Mouse (Mus musculus) neural tube, embryonic 14.5 days (tissue): ENCODE data around the gene Atxn3. TPM values are rescaled to one million over a fixed set of nuclear protein-coding genes. Genes with fewer than 3 reads are reported as not detected.
A peak's percentile ranks its signal among the peaks of the same experiment; 100 is the strongest.

Experiments used
- ATAC-seq: fragments of 200-750 bp; cut with Nextera tagmentation; 2 replicates; pipeline ENCODE4 v1.8.0; 2017; ENCODE audit warnings: low read depth, mild to moderate bottlenecking, moderate TSS enrichment, moderate library complexity
- H3K27ac ChIP-seq: fragments of 300-500 bp; sonication (generic); 2 replicates; pipeline ENCODE4 v1.5.1; 2014; ENCODE audit warnings: low read depth, mild to moderate bottlenecking, control low read depth, low read length, moderate library complexity, mixed read lengths
- H3K27me3 ChIP-seq: fragments of 300-500 bp; sonication (generic); 2 replicates; pipeline ENCODE4 v1.6.1; 2014; ENCODE audit warnings: low read length; ENCODE audit not compliant: control insufficient read depth, insufficient read depth
- H3K36me3 ChIP-seq: fragments of 300-500 bp; sonication (generic); 2 replicates; pipeline ENCODE4 v1.6.1; 2014; ENCODE audit warnings: low read length, mixed read lengths; ENCODE audit not compliant: control insufficient read depth, insufficient read depth
- H3K4me1 ChIP-seq: fragments of 300-500 bp; sonication (generic); 2 replicates; pipeline ENCODE4 v1.6.1; 2014; ENCODE audit warnings: low read length; ENCODE audit not compliant: control insufficient read depth, insufficient read depth
- H3K4me2 ChIP-seq: fragments of 300-500 bp; sonication (generic); 2 replicates; pipeline ENCODE4 v1.6.1; 2014; ENCODE audit warnings: mild to moderate bottlenecking, low read depth, low read length, control low read depth
- H3K4me3 ChIP-seq: fragments of 300-500 bp; sonication (generic); 2 replicates; pipeline ENCODE4 v1.5.1; 2014; ENCODE audit warnings: low read depth, low read length, control low read depth, mixed read lengths
- H3K9ac ChIP-seq: fragments of 300-500 bp; sonication (generic); replicated peaks from 2 replicates; pipeline ENCODE4 v1.6.1; 2014; ENCODE audit warnings: low read depth, mild to moderate bottlenecking, control low read depth, low read length, mixed read lengths
- H3K9me3 ChIP-seq: fragments of 300-500 bp; sonication (generic); 2 replicates; pipeline ENCODE4 v1.6.1; 2016; ENCODE audit warnings: low read length; ENCODE audit not compliant: control insufficient read depth
- WGBS: fragments of 180-500 bp; shearing (Covaris S2); extraction: QIAGEN DNeasy Blood & Tissue Kit; methylation state at CpG from one replicate; pipeline ENCODE4 v1.1.7; 2014; 5-methylcytosine and 5-hydroxymethylcytosine counted together
- polyA plus RNA-seq: library from polyadenylated mRNA; unstranded; fragments of >200 nt; fragmentation: Nextera tagmentation; extraction: Ambion mirVana; gene quantifications from 2 replicates; pipeline ENCODE4 v1.2.1, GENCODE M21; 2014

The Atxn3 gene
- polyA plus RNA-seq, 1 experiment from 2014 or later: 13.1 TPM

DNA sequence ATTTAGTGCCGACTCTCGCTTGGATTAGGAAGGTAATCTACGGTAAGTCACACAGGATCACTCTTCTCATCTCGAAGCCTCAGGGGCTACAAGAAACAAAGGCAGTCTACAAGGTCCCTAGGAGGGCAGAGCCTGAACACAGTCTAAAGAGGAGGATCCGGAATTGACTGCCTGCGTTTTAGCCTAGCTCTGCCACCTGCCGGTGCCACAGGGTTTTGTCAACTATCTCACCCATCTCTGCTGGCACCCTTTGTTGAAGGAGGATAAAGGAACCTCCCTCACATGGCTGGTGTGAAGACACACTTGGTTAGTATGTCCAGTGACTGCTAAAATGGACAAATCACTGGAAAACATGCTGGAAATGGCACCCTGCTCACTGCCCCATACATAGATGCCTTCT lies 20.5 kb downstream of the Atxn3 start:
- Histone ChIP-seq H3K36me3 (peaks cover 32% of the 10 kb centered on the region), H3K4me1 (no peaks in the 10 kb centered on the region), H3K9me3 (no peaks in the 10 kb centered on the region), H3K9ac (no peak overlapping the region), H3K4me2 (no peak overlapping the region), H3K27me3 (no peaks in the 10 kb centered on the region), H3K27ac (no peak overlapping the region), H3K4me3 (no peak overlapping the region)
- ATAC-seq: no peak
- WGBS: 89% methylated on average over 7 of the region's 7 CpGs

- 98% methylated on average over 3 of the region's 3 CpGs for WGBS
- Histone ChIP-seq H3K27ac (no peak overlapping the region), H3K36me3 (peaks cover 27% of the 10 kb centered on the region; the same call in 1 of the 2 replicates), H3K4me3 (no peak overlapping the region), H3K9ac (no peak overlapping the region), H3K27me3 (no peaks in the 10 kb centered on the region), H3K9me3 (no peaks in the 10 kb centered on the region), H3K4me2 (no peak overlapping the region), H3K4me1 (no peaks in the 10 kb centered on the region)
- no peak for ATAC-seq
Observed at GRCm38 (mm10) chr12:101935223-101935622, 22.8 kb downstream of the Atxn3 start.

DNA sequence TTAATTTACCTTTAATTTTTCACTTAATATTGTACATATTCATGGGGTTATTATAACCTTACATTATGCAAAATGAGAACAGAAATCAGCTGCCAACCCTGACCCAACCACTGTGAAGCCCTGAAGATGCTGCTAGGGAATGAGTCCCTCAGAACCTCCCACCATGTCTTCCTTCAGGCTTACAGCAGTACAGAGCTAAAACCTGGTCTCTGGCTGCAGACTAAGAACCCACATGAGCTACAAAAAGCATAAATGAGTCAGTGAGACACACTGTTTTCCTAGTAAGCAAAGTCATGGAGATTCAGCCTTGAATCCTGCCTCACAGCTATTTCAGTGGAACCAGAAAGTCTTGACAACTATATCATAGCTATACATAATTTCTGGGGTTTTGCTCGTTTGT lies 29.6 kb downstream of the Atxn3 start:
- no peaks in the 10 kb centered on the region for H3K27me3 ChIP-seq
- 90% methylated on average over 1 of the region's 1 CpGs for WGBS
- H3K4me1 ChIP-seq: no peaks in the 10 kb centered on the region
- H3K4me2 ChIP-seq: no peak overlapping the region
- H3K9ac ChIP-seq: no peak overlapping the region
- no peak overlapping the region for H3K4me3 ChIP-seq
- no peak for ATAC-seq
- no peaks in the 10 kb centered on the region for H3K9me3 ChIP-seq
- H3K27ac ChIP-seq: no peak overlapping the region
- H3K36me3 ChIP-seq: peaks cover 38% of the 10 kb centered on the region

- H3K27me3 ChIP-seq: no peaks in the 10 kb centered on the region
- H3K36me3 ChIP-seq: peaks cover 28% of the 10 kb centered on the region
Observed at GRCm38 (mm10) chr12:101922313-101922712, 35.7 kb downstream of the Atxn3 start.

GRCm38 (mm10) chr12:101919847-101920246 lies 38.2 kb downstream of the Atxn3 start:
- Histone ChIP-seq H3K27me3 (no peaks in the 10 kb centered on the region), H3K9ac (no peak overlapping the region), H3K36me3 (peaks cover 17% of the 10 kb centered on the region), H3K27ac (no peak overlapping the region), H3K4me1 (no peaks in the 10 kb centered on the region), H3K4me3 (no peak overlapping the region), H3K9me3 (no peaks in the 10 kb centered on the region), H3K4me2 (no peak overlapping the region)
- ATAC-seq: no peak
- WGBS: 92% methylated on average over 3 of the region's 3 CpGs

More at GRCm38 (mm10) chr12:101922313-101922712, 35.7 kb downstream of the Atxn3 start:
- Histone ChIP-seq H3K4me3 (no peak overlapping the region), H3K9ac (no peak overlapping the region), H3K4me2 (no peak overlapping the region), H3K9me3 (no peaks in the 10 kb centered on the region), H3K27ac (no peak overlapping the region), H3K4me1 (no peaks in the 10 kb centered on the region)
- WGBS: 89% methylated on average over 6 of the region's 6 CpGs
- no peak for ATAC-seq

- Histone ChIP-seq H3K27ac (no peak overlapping the region), H3K36me3 (peaks cover 5% of the 10 kb centered on the region; the same call in 1 of the 2 replicates), H3K4me3 (no peak overlapping the region), H3K4me2 (no peak overlapping the region), H3K9ac (no peak overlapping the region), H3K4me1 (peaks cover under 1% of the 10 kb centered on the region), H3K27me3 (no peaks in the 10 kb centered on the region), H3K9me3 (no peaks in the 10 kb centered on the region)
- no peak for ATAC-seq
Observed at GRCm38 (mm10) chr12:101917165-101917564, 40.9 kb downstream of the Atxn3 start.

DNA sequence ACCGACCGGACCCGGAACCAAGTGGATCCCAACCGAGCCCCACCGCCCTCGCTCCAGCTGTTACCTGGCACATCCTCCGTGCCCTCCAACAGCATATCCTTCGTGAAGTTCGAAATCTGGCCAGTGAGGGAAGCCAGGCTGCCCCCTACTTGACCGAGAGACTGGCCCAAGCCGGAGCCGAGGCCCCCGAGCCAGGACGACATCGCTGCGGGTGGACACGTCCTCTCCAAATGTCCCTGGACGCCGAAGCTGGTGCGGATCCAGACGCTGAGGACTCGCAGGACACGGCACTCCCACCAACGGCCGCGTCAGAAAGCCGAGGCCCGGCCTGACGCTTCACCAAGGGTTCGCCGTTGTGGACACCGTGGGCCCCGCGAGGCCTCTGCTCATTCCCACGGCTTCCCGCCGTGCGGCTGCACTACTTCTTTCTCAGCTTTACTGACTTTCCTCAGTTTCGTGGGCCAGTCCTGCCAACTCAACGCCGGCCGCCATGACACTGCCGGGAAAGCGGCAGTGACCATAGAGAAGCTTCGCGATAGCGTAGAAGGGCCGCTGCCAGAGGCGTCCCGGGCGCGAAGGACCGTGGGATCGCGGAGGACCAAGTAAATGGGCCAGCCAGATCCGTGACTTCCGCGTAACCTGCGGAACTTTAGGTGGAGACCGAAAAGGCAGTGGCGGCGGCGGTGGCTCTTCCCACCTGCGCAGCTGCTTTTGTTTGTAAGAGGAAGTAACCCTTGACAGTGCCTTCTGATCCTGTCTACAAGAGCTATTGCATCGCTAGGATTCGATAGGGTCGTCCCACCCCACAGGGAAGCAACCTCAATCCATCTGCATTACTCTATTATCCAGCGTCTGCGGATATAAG lies 45.2 kb downstream of the Atxn3 start, which contains the start of gene Trip11:
Gene Trip11 (minus strand): TSS at position 642 of the 865 bp plus-strand sequence.
- H3K4me3 ChIP-seq: peak within 1 kb of the TSS; percentile 86
- peaks cover 13% of the 10 kb centered on the region for H3K4me1 ChIP-seq
- no peaks in the 10 kb centered on the region; the same call in 1 of the 2 replicates for H3K36me3 ChIP-seq
- H3K9me3 ChIP-seq: no peaks in the 10 kb centered on the region
- H3K27me3 ChIP-seq: no peaks in the 10 kb centered on the region
- peak within 1 kb of the TSS; percentile 70; the same call in 1 of the 2 replicates for H3K27ac ChIP-seq
- peak within 1 kb of the TSS; percentile 80 for H3K9ac ChIP-seq
- ATAC-seq: peak; percentile 97
- peak within 1 kb of the TSS; percentile 87 for H3K4me2 ChIP-seq
- WGBS: under 1% methylated on average over 69 of the region's 69 CpGs

- WGBS: 89% methylated on average over 3 of the region's 3 CpGs
- Histone ChIP-seq H3K36me3 (no peaks in the 10 kb centered on the region; the same call in 1 of the 2 replicates), H3K27ac (no peak overlapping the region), H3K4me3 (no peak overlapping the region), H3K27me3 (no peaks in the 10 kb centered on the region), H3K4me2 (peak overlapping the region; percentile 87; the same call in 1 of the 2 replicates), H3K9ac (no peak overlapping the region), H3K9me3 (no peaks in the 10 kb centered on the region), H3K4me1 (peaks cover 13% of the 10 kb centered on the region)
- no peak for ATAC-seq
Observed at GRCm38 (mm10) chr12:101911346-101911745, 46.7 kb downstream of the Atxn3 start.

DNA sequence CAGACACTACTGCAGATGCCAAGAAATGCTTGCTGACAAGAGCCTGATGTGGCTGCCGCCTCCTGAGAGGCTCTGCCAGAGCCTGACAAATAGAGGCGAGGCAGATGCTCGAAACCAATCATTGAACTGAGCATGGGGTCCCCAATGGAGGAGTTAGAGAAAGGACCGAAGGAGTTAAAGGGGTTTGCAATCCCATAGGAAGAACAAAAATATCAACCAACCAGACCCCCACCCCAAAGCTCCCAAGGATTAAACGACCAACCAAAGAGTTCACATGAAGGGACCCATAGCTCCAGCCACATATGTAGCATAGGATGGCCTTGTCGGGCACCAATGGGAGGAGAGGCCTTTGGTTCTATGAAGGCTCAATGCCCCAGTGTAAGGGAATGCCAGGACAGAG lies 47.7 kb downstream of the Atxn3 start:
- Histone ChIP-seq H3K27me3 (no peaks in the 10 kb centered on the region), H3K4me2 (no peak overlapping the region), H3K4me1 (peaks cover 13% of the 10 kb centered on the region), H3K9me3 (no peaks in the 10 kb centered on the region), H3K27ac (no peak overlapping the region), H3K36me3 (no peaks in the 10 kb centered on the region; the same call in 1 of the 2 replicates), H3K4me3 (no peak overlapping the region), H3K9ac (no peak overlapping the region)
- ATAC-seq: no peak
- WGBS: 95% methylated on average over 6 of the region's 6 CpGs
